Mouse (Mus musculus): Measurements from ENCODE around the gene Atg101.

Gene Atg101

DNA sequence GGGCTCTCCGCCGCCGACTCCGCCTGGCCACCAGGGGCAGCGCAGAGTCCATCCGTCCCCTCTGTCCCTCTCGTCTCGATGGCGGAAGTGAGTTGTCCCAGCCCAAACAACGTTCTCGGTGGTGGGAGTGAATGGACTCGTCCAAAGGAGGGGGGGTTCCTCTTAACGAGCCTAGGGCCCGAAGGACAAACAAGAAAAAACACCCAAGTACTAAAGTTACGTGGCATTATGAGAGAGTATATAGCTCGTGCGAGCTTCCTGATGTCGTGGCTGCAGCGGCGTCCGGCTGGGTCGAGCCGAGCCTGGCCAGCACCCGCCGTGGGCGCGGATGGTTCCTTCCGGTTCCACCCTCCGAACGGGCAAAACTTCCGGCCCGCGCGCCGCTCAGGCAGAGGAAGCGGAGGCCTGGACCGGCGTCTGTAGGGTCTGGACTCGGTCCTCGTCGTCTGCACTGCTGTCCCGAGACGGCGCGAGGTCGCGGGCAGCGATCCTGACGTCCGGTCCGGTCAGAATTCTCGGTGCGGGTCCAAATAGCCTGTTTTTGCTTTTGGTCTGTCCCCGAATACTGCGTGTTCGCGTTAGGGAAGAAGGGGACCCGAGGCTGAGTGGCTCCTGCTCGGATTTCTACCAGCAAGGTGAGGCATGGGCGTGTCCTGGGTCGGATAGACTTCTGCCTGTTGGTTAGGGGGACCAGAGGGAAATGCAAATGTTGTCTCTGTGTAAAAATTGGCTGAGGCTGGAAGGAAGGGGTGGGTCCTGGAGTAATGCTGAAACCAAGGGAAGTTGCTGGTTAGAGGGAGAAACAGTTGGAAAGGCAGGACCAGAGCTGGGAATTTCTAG, at the start of gene Atg101:
Gene Atg101 (plus strand): TSS at position 362 of the 840 bp plus-strand sequence.
- ATAC-seq (ENCODE audit: low TSS enrichment): peak; percentile 89

DNA sequence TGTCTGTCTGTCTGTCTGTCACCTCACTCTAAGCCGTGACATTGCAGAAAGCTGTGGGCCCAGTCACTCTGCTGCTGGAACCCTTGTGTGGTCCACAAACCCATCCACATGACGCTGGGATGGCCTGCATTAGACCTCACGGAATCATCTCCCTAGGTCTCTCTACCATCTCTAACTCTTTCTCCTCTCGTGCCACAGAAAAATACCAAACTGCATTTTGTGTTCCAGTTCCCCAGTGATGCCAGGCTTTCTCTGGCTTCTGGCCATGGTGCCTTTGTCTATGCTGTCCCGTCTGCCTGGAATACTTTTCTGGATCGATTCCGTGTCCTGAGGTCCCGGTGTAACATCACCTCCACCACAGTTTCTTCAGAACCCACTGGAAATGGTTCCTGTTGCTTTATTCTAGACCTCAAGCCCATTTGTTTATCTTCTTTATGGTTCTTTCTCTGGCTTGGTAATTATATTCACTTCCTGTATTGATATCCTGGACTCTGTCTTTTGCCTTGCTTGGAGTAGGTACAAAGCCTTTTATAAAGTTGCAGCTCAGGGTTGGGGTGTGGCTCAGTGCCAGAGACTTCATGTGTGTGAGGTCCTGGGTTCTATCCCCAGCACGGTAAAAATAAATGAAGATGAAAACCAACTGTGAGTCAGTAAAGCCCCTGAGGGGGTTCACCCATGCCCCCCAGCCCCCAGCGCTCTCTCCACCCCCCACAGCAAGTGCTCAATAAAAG, 49.3 kb upstream of the Atg101 start:
- no peak for ATAC-seq (ENCODE audit: low TSS enrichment)

DNA sequence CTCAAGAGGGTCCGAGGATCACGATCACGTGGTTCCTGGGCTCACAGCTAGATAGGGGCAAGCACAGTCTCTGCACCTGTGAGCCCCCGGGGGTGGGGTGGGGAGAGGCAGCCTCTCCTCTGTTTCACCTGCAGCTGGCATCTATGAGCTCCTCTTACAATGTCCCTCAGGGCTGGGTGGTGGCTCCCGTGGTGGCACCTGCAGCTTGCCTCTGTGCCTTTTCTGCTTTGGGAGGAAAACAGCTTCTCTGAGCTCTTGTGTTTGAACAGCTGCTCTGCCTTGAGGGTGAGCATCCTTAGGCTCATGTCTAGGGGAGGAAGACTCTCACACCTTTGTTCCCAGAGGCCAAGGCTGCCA, 48.8 kb upstream of the Atg101 start:
- ATAC-seq (ENCODE audit: low TSS enrichment): 0 out of 2 replicates have a peak, but pooled peaks have one; percentile 6

DNA sequence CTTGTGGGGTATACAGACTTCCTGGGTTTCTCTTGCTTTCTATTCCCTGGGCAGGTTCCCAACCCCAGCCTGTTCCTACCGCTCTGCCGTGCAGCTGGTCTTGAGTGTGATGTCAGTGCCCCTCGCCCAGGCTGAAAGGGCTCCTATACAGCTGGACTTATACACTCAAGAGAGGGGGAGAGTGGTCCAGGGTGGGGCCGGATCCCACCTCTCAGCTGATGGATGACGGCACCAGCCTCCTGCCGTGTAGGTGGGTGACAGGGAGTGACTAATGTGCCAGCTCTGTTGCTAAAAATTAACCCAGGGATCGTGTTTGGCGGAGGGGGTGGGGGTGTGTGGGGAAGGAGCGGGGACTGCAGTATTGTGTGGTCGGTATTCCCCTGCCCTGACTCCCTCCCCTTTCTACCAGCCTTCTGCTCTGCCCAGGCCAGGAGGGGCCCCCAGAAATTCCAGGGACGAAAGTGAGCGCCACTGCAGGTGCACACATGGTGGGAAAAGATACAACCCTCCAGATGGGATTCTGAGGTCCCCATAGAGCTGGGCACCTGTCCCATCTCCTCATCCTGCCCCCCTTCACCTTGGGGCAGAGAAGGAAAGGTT, 48.2 kb upstream of the Atg101 start:
- ATAC-seq (ENCODE audit: low TSS enrichment): peak; percentile 39

DNA sequence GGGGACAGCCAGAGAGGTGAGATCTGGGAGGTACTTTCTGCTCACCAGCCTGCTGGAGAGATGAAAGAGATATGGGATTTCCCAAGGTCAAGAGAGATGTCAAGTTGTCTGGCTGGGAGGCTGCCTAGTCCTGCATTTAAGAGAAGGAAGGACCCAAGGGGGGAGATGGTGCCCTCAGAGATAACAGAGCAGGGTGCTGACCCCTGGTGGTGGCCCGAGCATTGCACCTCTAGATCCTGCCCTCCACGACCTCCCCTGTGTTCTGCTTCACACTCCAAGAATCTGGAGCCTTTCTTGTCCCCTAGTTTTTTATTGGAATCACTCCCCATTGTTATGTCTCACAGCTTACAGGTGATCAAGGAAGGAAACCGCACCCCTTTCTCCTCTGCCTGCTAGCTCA, 47.2 kb upstream of the Atg101 start:
- no peak for ATAC-seq (ENCODE audit: low TSS enrichment)

DNA sequence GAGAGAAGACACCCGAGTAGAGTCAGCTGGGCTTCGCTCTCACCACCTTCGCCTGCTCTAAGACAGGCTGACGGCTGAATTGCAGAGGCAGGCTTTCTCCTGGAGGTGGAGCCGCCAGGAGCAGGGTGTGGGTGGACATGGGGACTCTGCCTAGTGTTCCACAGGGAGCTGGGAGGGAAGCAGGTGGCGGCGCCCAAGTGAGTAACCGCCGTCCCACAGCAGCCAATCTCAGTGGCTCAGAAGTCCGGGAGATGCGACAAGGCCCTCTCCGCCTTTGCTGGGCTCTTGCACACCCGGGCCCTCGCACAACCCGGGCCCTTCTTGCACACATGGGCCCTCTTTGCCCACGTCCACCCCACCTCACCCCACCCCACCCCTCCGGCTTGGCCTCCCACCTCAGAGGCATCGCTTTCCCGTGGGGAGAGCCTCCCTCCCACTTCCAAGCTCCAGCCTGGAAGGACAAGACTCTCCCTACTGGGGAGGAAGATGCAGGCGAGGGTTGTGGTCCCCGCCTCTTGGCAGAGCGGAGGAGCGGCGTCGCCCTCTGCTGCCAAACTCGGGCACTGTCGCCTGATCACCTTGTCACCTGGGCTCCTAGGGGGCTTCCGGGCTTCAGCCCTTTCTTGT, 45.1 kb upstream of the Atg101 start:
- peak; percentile 69 for ATAC-seq (ENCODE audit: low TSS enrichment)

DNA sequence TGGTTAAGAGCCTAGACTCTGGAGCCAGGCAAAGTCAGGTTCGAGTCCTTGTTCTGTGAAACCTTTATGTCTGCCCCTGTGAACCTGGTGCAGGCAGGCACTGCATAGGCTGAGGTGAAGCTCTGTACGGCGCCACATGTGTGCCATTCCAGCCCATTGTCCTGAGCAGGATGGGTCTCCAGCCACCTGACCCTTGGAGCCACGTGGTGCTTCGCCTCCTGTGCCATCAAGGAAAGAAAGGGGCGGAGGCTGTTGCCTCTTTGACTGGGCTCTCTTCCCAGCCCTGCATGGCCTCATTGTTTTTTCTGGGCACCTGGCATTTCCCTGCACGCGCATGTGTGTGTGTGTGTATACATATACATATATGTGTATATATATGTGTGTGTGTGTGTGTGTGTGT, 44.3 kb upstream of the Atg101 start:
- ATAC-seq (ENCODE audit: low TSS enrichment): no peak

DNA sequence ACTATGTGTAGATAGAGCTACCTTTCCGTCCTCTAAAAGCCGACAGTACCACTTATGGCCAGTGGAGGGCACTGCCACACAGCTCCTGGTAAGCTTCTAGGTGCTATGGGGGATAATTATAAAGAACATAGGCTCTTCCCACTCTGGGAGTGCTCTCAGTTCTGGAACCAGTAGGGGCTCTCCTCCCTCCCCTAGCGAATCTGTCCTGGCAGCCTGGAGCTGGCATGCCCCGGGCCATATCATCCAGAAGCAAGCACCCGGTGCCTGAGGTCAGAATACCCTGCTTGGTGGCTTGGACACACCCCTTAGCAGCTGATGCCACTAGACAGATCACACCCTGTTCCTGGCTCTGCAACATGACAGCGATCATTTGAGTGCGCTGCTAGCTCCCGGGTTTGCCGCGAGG, 43.3 kb upstream of the Atg101 start:
- ATAC-seq (ENCODE audit: low TSS enrichment): peak; percentile 64

DNA sequence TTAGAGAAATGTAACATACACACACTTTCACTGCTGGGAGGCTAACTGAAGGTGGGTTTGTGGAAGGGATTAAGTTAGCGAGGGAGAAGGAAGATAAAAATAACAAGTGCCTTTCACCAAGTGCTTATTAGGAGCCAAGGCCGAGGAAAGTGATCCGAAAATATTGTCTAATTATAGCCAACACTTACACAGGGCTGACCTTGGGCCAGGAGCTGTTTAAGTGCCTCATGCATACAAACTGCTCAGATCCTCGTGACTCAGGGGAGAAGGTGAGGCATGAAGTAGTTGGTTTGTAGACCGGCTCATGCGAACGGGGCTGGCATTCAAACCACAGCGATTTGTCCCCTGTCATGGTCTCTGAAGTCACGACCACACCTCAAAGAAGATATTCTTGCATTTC, 42.8 kb upstream of the Atg101 start:
- ATAC-seq (ENCODE audit: low TSS enrichment): no peak

DNA sequence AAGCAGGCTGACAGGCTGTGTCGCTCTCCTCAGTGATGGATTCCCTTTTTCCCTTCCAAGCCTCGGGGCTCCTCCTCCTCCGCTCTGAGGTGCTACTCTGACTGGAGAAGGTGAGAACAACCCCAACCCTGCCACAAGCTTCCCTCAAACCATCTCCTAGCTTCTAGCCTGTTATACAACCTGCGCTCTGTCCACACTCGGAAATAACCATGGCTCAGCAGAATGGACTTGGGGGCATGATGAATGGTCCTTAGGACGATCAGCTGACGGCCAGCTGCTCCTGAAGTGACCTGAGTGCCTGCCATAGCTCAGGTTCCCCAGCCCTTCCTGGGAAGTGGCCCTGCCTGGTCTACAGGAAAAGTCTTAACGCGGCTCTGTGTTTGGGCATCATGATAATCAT, 42.2 kb upstream of the Atg101 start:
- no peak for ATAC-seq (ENCODE audit: low TSS enrichment)

DNA sequence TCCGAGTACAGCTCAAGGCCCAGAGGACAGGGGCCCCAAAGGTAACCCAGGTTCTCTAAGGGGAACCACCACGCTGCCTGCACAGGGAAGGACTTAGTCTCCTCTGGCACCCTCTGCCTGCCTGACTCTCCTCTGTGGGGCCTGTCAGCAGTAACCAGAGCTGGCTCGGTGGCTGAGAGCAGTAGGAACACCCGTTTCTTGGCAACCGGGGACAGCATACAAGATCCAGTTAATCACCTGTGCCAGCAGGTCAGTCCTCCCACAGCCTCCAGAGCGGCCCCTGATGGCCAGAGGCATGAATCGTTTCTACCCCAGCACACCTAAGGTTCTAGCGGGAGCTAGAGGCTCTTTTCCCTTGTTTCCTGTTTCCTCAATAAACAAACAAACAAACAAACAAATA, 41.4 kb upstream of the Atg101 start:
- no peak for ATAC-seq (ENCODE audit: low TSS enrichment)

DNA sequence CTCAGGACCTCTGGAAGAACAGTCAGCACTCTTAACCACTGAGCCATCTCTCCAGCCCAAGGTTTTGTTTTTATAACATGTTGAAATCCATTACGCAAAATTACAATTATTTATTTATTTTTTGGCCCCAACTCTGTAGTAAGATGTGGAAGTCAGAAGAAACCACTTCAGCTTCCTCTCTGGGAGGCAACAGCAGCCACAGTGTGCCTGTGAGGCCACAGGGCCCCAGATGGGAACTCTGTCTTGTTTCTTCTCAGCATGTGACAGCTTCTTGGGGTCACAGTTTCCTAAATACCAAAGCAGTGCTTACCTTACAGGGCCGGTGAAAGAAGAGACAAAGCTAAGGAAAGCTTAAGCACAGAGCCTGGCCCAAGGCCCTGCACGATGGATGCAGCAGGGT, 40.1 kb upstream of the Atg101 start:
- no peak for ATAC-seq (ENCODE audit: low TSS enrichment)

DNA sequence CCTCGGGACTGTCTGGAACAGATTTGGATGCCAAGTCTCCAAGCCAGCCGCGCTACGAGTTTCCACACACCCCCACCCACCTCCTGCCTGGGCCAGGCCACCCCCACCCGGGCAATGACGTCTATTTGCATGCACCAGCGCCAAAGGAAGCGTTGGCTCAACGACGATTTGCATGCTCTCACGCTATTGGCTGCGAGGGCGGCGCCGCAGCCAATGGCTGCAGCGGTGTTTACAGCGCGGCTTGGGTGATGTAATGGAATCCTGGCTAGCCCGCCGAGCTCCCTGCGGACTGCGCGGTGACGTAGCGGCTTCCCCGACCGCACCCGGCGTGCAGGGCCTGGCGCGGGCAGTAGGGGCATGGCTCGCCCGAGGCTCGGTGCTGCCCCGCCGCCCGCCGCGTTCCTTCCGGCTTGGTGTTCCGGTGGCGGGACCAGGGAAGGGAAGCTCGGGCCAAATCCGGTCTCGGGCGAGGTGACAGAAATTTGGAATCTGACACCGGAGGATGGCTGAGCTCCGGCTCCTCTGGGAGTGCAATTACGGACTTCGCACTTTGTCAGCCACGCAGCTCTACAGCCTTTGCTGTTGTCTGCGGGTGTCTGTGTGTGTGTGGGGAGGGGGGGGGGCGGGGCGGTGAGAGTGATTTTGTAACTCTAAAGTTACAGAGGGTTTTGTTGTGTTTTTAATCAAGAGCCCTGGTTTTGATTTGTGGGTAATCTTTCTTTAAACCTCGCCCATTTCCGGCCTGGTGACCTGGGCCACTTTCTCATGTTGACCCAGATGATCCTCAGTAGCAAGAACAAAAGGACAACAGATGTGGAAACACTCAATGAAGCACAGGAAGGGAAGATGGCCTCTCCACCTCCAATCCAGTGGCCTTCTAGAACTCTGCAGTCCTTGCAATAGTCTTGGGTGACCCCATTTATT, 37.6 kb upstream of the Atg101 start:
- ATAC-seq (ENCODE audit: low TSS enrichment): peak; percentile 95

DNA sequence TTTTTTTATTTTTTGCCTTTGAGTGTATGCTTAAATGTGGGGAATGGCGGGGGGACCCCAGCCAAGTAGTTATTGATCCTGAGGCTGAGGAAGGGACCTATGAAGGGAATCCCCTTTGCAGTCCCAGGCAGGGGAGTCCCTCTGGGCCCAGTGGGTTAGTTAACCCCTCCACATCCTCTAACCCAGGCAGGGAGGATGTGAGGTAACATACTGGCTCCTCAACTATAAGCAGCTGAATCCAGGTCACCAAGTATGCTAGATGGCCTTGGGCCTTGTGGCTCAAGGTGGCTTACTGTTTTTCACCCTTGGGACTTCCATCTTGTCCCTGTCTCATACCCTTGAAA, 36.9 kb upstream of the Atg101 start:
- no peak for ATAC-seq (ENCODE audit: low TSS enrichment)

DNA sequence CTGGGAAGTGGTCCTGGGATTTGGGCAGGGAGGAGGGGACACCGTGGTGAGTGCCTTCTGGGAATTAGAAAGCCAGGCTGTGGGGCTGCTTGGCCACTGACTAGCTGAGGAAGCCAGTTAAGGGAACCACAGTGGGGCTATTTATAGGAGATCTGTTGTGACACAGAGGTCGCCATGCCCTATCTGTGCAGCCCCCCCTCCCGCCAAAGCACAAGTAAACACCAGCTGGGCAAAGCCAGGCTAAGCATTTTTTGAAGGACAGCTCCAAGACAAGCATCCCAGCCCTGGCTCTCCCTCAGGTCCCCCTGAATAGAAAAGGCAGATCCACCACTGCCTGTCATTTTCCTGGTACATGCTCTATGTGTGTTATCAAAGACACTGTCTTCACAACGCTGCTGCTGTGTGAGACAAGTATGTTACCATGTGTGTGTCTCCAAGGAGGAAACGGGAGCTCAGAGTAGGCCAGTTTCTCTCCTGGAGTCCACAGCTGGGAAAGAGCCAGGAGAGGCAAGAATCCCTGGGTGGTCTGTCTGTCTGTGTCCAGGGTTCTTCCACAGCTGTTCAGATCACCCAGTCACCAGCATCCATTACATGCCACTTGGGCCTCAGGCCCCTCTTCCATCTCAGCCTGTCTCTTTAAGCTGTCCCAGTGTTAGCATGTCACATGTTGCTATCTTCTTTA, 35.9 kb upstream of the Atg101 start:
- ATAC-seq (ENCODE audit: low TSS enrichment): no peak

DNA sequence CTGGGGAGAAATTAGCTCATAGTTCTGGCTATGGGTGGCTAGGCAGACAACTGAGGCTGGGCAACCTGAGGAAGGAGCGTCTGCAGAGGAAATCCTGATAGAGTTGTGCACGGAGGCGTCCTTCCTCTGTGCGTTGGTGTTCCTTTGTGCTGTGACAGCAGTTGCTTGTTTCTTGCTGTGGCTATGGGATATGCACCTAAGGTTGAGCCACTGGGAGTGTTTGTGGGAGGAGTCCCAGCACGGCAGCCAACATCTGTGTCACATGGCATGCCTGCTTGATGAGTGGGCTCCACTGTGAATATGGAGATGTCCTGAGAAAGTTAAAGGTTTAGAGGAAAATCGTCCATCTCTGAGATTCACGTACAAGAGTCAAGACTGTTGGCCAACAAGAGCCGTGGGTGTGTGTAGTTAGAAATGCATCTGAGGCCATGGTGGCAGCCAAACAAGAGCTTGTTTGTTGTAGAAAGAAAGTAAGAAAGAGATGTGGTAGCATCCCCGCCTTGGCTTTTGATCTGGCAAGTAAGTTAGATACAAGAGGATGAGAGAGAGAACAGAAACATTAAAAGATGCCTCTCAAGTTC, 33.8 kb upstream of the Atg101 start:
- ATAC-seq (ENCODE audit: low TSS enrichment): no peak

DNA sequence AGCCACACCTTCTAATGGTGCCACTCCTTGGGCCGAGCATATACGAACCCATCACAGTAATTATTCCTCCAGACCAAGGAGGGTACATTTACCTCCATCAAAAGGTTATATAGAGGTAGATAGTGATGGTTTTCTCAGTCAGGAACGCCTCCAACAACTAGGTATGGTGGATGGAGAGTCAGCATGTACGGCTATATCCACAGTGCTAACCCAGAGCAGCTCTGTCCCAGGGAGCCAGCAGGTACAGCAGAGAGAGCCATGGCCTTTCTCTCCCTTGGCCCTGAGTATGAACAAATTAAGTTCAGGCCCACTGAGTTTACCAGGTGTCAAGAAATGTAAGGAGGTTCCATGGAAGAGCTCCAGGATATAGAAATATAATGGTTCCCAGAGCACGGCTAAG, 32.1 kb upstream of the Atg101 start:
- no peak for ATAC-seq (ENCODE audit: low TSS enrichment)

DNA sequence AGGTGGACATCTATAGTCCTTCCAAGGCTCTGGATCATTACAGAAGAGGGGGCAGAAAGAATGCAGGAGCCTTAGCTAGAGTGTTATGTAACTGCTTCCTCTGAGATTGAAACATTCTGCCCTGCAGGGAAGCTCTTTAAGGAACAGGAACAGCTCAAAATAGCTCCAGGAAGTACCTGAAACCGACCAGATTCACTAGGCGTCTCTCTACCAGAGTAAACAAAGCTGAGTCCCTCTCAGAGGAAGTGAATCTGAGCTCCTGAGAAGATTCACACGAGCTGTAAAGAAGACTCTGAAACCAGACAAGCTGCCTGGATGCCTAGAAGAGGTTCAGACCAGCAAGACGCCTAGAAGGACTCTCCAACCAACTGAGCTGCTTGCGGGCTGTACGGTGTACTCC, 31.5 kb upstream of the Atg101 start:
- no peak for ATAC-seq (ENCODE audit: low TSS enrichment)

DNA sequence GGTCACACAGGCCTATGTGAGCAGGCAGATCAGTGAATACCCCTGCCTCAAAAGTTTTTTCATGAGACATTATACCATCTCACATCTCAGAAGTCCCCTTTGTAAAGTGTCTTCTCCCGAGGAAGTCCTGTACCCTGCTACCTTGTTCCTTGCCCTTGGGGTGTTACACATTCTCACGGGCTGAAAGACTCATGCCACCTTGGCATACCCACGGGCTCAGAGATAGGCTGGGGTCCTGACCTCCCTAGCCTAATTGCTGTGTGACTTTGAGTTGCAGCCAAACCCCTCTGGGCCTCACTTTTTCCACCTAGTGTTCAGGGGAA, 30.5 kb upstream of the Atg101 start:
- ATAC-seq (ENCODE audit: low TSS enrichment): no peak

DNA sequence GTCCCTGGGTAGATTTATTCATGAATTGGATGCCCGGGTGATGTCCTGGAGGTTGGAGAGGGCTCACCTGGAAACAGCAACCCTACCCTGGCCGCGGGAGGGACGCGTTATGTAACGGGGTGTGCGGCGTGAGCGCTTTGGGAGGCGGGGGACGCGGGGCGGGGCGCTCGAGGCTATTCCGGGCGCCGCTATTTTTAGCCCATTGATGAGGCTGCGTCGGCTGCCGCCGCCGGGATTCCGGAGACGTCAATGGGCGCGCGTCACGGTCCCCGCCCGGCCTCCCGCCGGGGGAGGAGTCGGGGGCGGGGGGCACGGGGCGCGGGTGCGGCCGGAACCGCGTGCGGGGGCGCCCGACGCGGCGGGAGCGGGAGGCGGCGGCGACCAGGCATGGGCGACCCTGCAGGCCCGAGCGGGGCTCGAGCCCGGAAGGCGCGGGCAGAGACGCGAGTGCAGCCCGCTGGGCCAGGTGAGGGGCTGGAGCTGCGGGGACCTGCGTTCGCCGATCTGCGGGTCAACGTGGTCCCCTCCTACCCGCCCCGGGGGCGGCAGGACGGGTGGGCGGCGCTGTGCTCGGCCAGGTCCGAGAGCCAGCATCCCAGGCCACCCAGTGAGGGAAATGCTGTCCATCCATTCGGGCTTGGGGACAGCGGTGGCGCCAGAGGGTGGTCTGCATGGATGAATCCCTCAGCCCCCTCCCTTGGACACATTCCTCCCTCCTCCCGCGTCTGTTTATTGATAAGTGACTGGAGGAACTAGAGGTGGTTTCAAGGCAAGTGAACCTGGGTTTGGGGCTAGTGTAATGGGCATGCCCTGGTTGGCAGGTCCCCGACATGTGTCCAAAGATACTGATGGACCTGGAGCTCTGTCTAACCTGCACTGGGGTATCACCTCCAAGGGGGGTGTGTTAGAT, 29.9 kb upstream of the Atg101 start, which contains the start of gene Nr4a1:
Gene Nr4a1 (plus strand): TSS at position 384 of the 910 bp plus-strand sequence.
- peak; percentile 44 for ATAC-seq (ENCODE audit: low TSS enrichment)

Measured in frontal cortex, adult (tissue).